Mouse (Mus musculus) testis, adult 2 months (tissue): ENCODE measurements around the gene Atp5j2. TPM values are rescaled to one million over a fixed set of nuclear protein-coding genes. Genes with fewer than 3 reads are reported as not detected.

Experiments used
- H3K27ac ChIP-seq: fragments of 200-500 bp; 2 replicates; pipeline ENCODE4 v1.5.1; 2012; ENCODE audit warnings: low read depth, low read length; ENCODE audit not compliant: control insufficient read depth, insufficient read depth
- H3K27me3 ChIP-seq: fragments of 200-500 bp; 2 replicates; pipeline ENCODE4 v1.6.1; 2012; ENCODE audit warnings: mild to moderate bottlenecking, low read length, moderate library complexity; ENCODE audit not compliant: control insufficient read depth, insufficient read depth
- H3K36me3 ChIP-seq: fragments of 200-500 bp; 2 replicates; pipeline ENCODE4 v1.6.1; 2012; ENCODE audit warnings: mild to moderate bottlenecking, low read length; ENCODE audit not compliant: control insufficient read depth, insufficient read depth
- H3K4me1 ChIP-seq: fragments of 200-500 bp; 2 replicates; pipeline ENCODE4 v1.6.1; 2012; ENCODE audit warnings: low read length; ENCODE audit not compliant: control insufficient read depth, insufficient read depth
- H3K4me3 ChIP-seq: fragments of 200-500 bp; 2 replicates; pipeline ENCODE4 v1.5.1; 2012; ENCODE audit warnings: low read depth, mild to moderate bottlenecking, low read length, moderate library complexity, mixed read lengths; ENCODE audit not compliant: control insufficient read depth
- CTCF ChIP-seq: fragments of 200-500 bp; IDR thresholded peaks from 2 replicates; pipeline ENCODE4 v1.5.1; 2012; ENCODE audit warnings: low read depth, mild to moderate bottlenecking, inconsistent platforms, low read length, moderate library complexity; ENCODE audit not compliant: control insufficient read depth, insufficient read depth, insufficient replicate concordance
- POLR2A ChIP-seq: fragments of 200-500 bp; IDR thresholded peaks from 2 replicates; pipeline ENCODE4 v1.6.1; 2012; ENCODE audit warnings: low read depth, mild to moderate bottlenecking, inconsistent platforms, low read length, moderate library complexity; ENCODE audit not compliant: control insufficient read depth
- polyA plus RNA-seq: library from polyadenylated mRNA; depleted of rRNA; stranded (reverse); fragments of >200 nt; gene quantifications from 2 replicates; pipeline ENCODE4 v1.2.3, GENCODE M21; 2012

Gene Atp5j2
- polyA plus RNA-seq, 1 experiment: 98.4 TPM

GRCm38 (mm10) chr5:145167306-145167661 lies 24.6 kb downstream of the Atp5j2 start:
- Histone ChIP-seq H3K27ac (peak overlapping the region; percentile 89), H3K36me3 (no peaks in the 10 kb centered on the region; the same call in 1 of the 2 replicates), H3K4me1 (peaks cover 14% of the 10 kb centered on the region), H3K27me3 (no peaks in the 10 kb centered on the region), H3K4me3 (peak overlapping the region; percentile 98)
- TF ChIP-seq CTCF: no peak
- TF ChIP-seq POLR2A: no peak

- H3K27ac ChIP-seq: peak within 1 kb of the TSS; percentile 90
- peaks cover 14% of the 10 kb centered on the region for H3K4me1 ChIP-seq
- TF ChIP-seq CTCF (no peak), POLR2A (peak; percentile 93)
- H3K36me3 ChIP-seq: peaks cover 1% of the 10 kb centered on the region; the same call in 1 of the 2 replicates
- no peaks in the 10 kb centered on the region for H3K27me3 ChIP-seq
- H3K4me3 ChIP-seq: peak within 1 kb of the TSS; percentile 98
These were observed 25.1 kb downstream of the Atp5j2 start, which contains the start of the genes Ptcd1 and Cpsf4 for GRCm38 (mm10) chr5:145166536-145167305. Gene Ptcd1 (minus strand): TSS chr5:145167108. Gene Cpsf4 (plus strand): TSS chr5:145167213.

GRCm38 (mm10) chr5:145165184-145165583 lies 26.7 kb downstream of the Atp5j2 start:
- H3K36me3 ChIP-seq: peaks cover 2% of the 10 kb centered on the region
- H3K27ac ChIP-seq: no peak overlapping the region
- peaks cover 14% of the 10 kb centered on the region for H3K4me1 ChIP-seq
- no peaks in the 10 kb centered on the region for H3K27me3 ChIP-seq
- TF ChIP-seq CTCF (no peak), POLR2A (no peak)
- no peak overlapping the region for H3K4me3 ChIP-seq

GRCm38 (mm10) chr5:145164710-145165109 lies 27.2 kb downstream of the Atp5j2 start:
- Histone ChIP-seq H3K4me1 (peaks cover 14% of the 10 kb centered on the region), H3K4me3 (no peak overlapping the region), H3K36me3 (peaks cover 2% of the 10 kb centered on the region), H3K27me3 (no peaks in the 10 kb centered on the region), H3K27ac (no peak overlapping the region)
- TF ChIP-seq CTCF: no peak

GRCm38 (mm10) chr5:145161361-145161760 lies 30.5 kb downstream of the Atp5j2 start:
- Histone ChIP-seq H3K36me3 (peaks cover 2% of the 10 kb centered on the region), H3K27ac (no peak overlapping the region), H3K27me3 (no peaks in the 10 kb centered on the region), H3K4me1 (peaks cover 11% of the 10 kb centered on the region), H3K4me3 (no peak overlapping the region)
- TF ChIP-seq CTCF (no peak), POLR2A (no peak)

- H3K4me3 ChIP-seq: no peak overlapping the region
- H3K27ac ChIP-seq: no peak overlapping the region
- no peaks in the 10 kb centered on the region for H3K4me1 ChIP-seq
- peaks cover 3% of the 10 kb centered on the region for H3K36me3 ChIP-seq
- no peaks in the 10 kb centered on the region for H3K27me3 ChIP-seq
- TF ChIP-seq POLR2A (no peak), CTCF (no peak)
These were observed 39.2 kb downstream of the Atp5j2 start for GRCm38 (mm10) chr5:145152690-145153089.

GRCm38 (mm10) chr5:145149294-145149693 lies 42.6 kb downstream of the Atp5j2 start:
- no peak overlapping the region for H3K4me3 ChIP-seq
- TF ChIP-seq CTCF: no peak
- TF ChIP-seq POLR2A: no peak

More at GRCm38 (mm10) chr5:145149294-145149693, 42.6 kb downstream of the Atp5j2 start:
- Histone ChIP-seq H3K4me1 (no peaks in the 10 kb centered on the region), H3K27ac (no peak overlapping the region), H3K36me3 (peaks cover 2% of the 10 kb centered on the region), H3K27me3 (no peaks in the 10 kb centered on the region)
